Mouse (Mus musculus): ENCODE data around the gene Runx1. TPM values are rescaled to one million over a fixed set of nuclear protein-coding genes. Genes with fewer than 3 reads are reported as not detected.
A peak's percentile ranks its signal among the peaks of the same experiment; 100 is the strongest.

The Runx1 gene
- polyA plus RNA-seq, 1 experiment from 2014 or later: 0.94 TPM

GRCm38 (mm10) chr16:92645423-92646115, 180.4 kb downstream of the Runx1 start:
- Histone ChIP-seq H3K9me3 (ENCODE audit: control insufficient read depth, low read length) (peaks cover 2% of the 10 kb centered on the region; the same call in 1 of the 2 replicates), H3K27ac (ENCODE audit: low read depth, low read length) (no peak overlapping the region), H3K9ac (ENCODE audit: low read depth, low read length) (no peak overlapping the region), H3K4me2 (ENCODE audit: low read length) (no peak overlapping the region), H3K4me3 (ENCODE audit: low read length) (no peak overlapping the region), H3K36me3 (ENCODE audit: control insufficient read depth, insufficient read depth, low read length) (no peaks in the 10 kb centered on the region), H3K4me1 (ENCODE audit: control insufficient read depth, insufficient read depth, low read depth, low read length) (no peaks in the 10 kb centered on the region), H3K27me3 (replicated peaks; ENCODE audit: control insufficient read depth, insufficient read depth, low read length) (no peaks in the 10 kb centered on the region)
- 68% methylated on average over 22 of the region's 22 CpGs for WGBS
- no peak for ATAC-seq

GRCm38 (mm10) chr16:92644718-92645422, 181.1 kb downstream of the Runx1 start:
- no peaks in the 10 kb centered on the region for H3K36me3 ChIP-seq (ENCODE audit: control insufficient read depth, insufficient read depth, low read length)
- peaks cover 2% of the 10 kb centered on the region; the same call in 1 of the 2 replicates for H3K9me3 ChIP-seq (ENCODE audit: control insufficient read depth, low read length)
- no peak for ATAC-seq
- H3K4me1 ChIP-seq (ENCODE audit: control insufficient read depth, insufficient read depth, low read depth, low read length): no peaks in the 10 kb centered on the region
- no peak overlapping the region; the same call in 1 of the 2 replicates for H3K27ac ChIP-seq (ENCODE audit: low read depth, low read length)
- no peak overlapping the region for H3K4me2 ChIP-seq (ENCODE audit: low read length)
- H3K27me3 ChIP-seq (replicated peaks; ENCODE audit: control insufficient read depth, insufficient read depth, low read length): no peaks in the 10 kb centered on the region
- 71% methylated on average over 15 of the region's 15 CpGs for WGBS
- H3K9ac ChIP-seq (ENCODE audit: low read depth, low read length): no peak overlapping the region
- no peak overlapping the region for H3K4me3 ChIP-seq (ENCODE audit: low read length)

- Histone ChIP-seq H3K36me3 (ENCODE audit: control insufficient read depth, insufficient read depth, low read length) (no peaks in the 10 kb centered on the region), H3K27ac (ENCODE audit: low read depth, low read length) (no peak overlapping the region; the same call in 1 of the 2 replicates), H3K9me3 (ENCODE audit: control insufficient read depth, low read length) (peaks cover 2% of the 10 kb centered on the region; the same call in 1 of the 2 replicates), H3K4me1 (ENCODE audit: control insufficient read depth, insufficient read depth, low read depth, low read length) (no peaks in the 10 kb centered on the region), H3K4me2 (ENCODE audit: low read length) (no peak overlapping the region), H3K9ac (ENCODE audit: low read depth, low read length) (no peak overlapping the region), H3K4me3 (ENCODE audit: low read length) (no peak overlapping the region), H3K27me3 (replicated peaks; ENCODE audit: control insufficient read depth, insufficient read depth, low read length) (no peaks in the 10 kb centered on the region)
- 67% methylated on average over 10 of the region's 10 CpGs for WGBS
- ATAC-seq: no peak
Observed at GRCm38 (mm10) chr16:92644315-92644714, 181.6 kb downstream of the Runx1 start.

- no peak overlapping the region for H3K4me2 ChIP-seq (ENCODE audit: low read length)
- H3K4me3 ChIP-seq (ENCODE audit: low read length): no peak overlapping the region
- no peaks in the 10 kb centered on the region for H3K9me3 ChIP-seq (ENCODE audit: control insufficient read depth, low read length)
- H3K9ac ChIP-seq (ENCODE audit: low read depth, low read length): no peak overlapping the region
- ATAC-seq: no peak
- 93% methylated on average over 8 of the region's 8 CpGs for WGBS
- H3K36me3 ChIP-seq (ENCODE audit: control insufficient read depth, insufficient read depth, low read length): no peaks in the 10 kb centered on the region
- H3K4me1 ChIP-seq (ENCODE audit: control insufficient read depth, insufficient read depth, low read depth, low read length): no peaks in the 10 kb centered on the region
- H3K27ac ChIP-seq (ENCODE audit: low read depth, low read length): no peak overlapping the region
- no peaks in the 10 kb centered on the region for H3K27me3 ChIP-seq (replicated peaks; ENCODE audit: control insufficient read depth, insufficient read depth, low read length)
Observed at GRCm38 (mm10) chr16:92642283-92642682, 183.7 kb downstream of the Runx1 start.

- ATAC-seq: no peak
- 77% methylated on average over 6 of the region's 6 CpGs for WGBS
- no peaks in the 10 kb centered on the region for H3K36me3 ChIP-seq (ENCODE audit: control insufficient read depth, insufficient read depth, low read length)
Observed at GRCm38 (mm10) chr16:92641053-92641452, 184.9 kb downstream of the Runx1 start.

GRCm38 (mm10) chr16:92639093-92639492, 186.9 kb downstream of the Runx1 start:
- ATAC-seq: no peak
- no peak overlapping the region for H3K27ac ChIP-seq (ENCODE audit: low read depth, low read length)
- H3K9me3 ChIP-seq (ENCODE audit: control insufficient read depth, low read length): no peaks in the 10 kb centered on the region
- no peaks in the 10 kb centered on the region for H3K36me3 ChIP-seq (ENCODE audit: control insufficient read depth, insufficient read depth, low read length)
- no peaks in the 10 kb centered on the region for H3K4me1 ChIP-seq (ENCODE audit: control insufficient read depth, insufficient read depth, low read depth, low read length)
- H3K4me2 ChIP-seq (ENCODE audit: low read length): no peak overlapping the region
- WGBS: 79% methylated on average over 8 of the region's 8 CpGs
- H3K4me3 ChIP-seq (ENCODE audit: low read length): no peak overlapping the region
- H3K27me3 ChIP-seq (replicated peaks; ENCODE audit: control insufficient read depth, insufficient read depth, low read length): no peaks in the 10 kb centered on the region
- H3K9ac ChIP-seq (ENCODE audit: low read depth, low read length): no peak overlapping the region

More at GRCm38 (mm10) chr16:92641053-92641452, 184.9 kb downstream of the Runx1 start:
- no peaks in the 10 kb centered on the region for H3K9me3 ChIP-seq (ENCODE audit: control insufficient read depth, low read length)
- no peak overlapping the region for H3K4me2 ChIP-seq (ENCODE audit: low read length)
- H3K4me3 ChIP-seq (ENCODE audit: low read length): no peak overlapping the region
- H3K27me3 ChIP-seq (replicated peaks; ENCODE audit: control insufficient read depth, insufficient read depth, low read length): no peaks in the 10 kb centered on the region
- no peak overlapping the region for H3K27ac ChIP-seq (ENCODE audit: low read depth, low read length)
- no peaks in the 10 kb centered on the region for H3K4me1 ChIP-seq (ENCODE audit: control insufficient read depth, insufficient read depth, low read depth, low read length)
- H3K9ac ChIP-seq (ENCODE audit: low read depth, low read length): no peak overlapping the region

GRCm38 (mm10) chr16:92637033-92637432, 188.9 kb downstream of the Runx1 start:
- H3K4me1 ChIP-seq (ENCODE audit: control insufficient read depth, insufficient read depth, low read depth, low read length): no peaks in the 10 kb centered on the region
- no peak overlapping the region for H3K27ac ChIP-seq (ENCODE audit: low read depth, low read length)
- H3K9me3 ChIP-seq (ENCODE audit: control insufficient read depth, low read length): no peaks in the 10 kb centered on the region
- no peaks in the 10 kb centered on the region for H3K36me3 ChIP-seq (ENCODE audit: control insufficient read depth, insufficient read depth, low read length)
- no peak overlapping the region for H3K4me2 ChIP-seq (ENCODE audit: low read length)
- 75% methylated on average over 5 of the region's 5 CpGs for WGBS
- no peaks in the 10 kb centered on the region for H3K27me3 ChIP-seq (replicated peaks; ENCODE audit: control insufficient read depth, insufficient read depth, low read length)
- no peak overlapping the region for H3K4me3 ChIP-seq (ENCODE audit: low read length)
- ATAC-seq: no peak
- no peak overlapping the region for H3K9ac ChIP-seq (ENCODE audit: low read depth, low read length)

GRCm38 (mm10) chr16:92632115-92632763, 193.7 kb downstream of the Runx1 start:
- no peaks in the 10 kb centered on the region for H3K36me3 ChIP-seq (ENCODE audit: control insufficient read depth, insufficient read depth, low read length)
- H3K4me3 ChIP-seq (ENCODE audit: low read length): no peak overlapping the region
- no peak overlapping the region for H3K27ac ChIP-seq (ENCODE audit: low read depth, low read length)
- H3K9me3 ChIP-seq (ENCODE audit: control insufficient read depth, low read length): no peaks in the 10 kb centered on the region
- 21% methylated on average over 11 of the region's 11 CpGs for WGBS
- H3K9ac ChIP-seq (ENCODE audit: low read depth, low read length): no peak overlapping the region
- no peak overlapping the region for H3K4me2 ChIP-seq (ENCODE audit: low read length)
- peak; percentile 61 for ATAC-seq
- H3K4me1 ChIP-seq (ENCODE audit: control insufficient read depth, insufficient read depth, low read depth, low read length): no peaks in the 10 kb centered on the region
- no peaks in the 10 kb centered on the region for H3K27me3 ChIP-seq (replicated peaks; ENCODE audit: control insufficient read depth, insufficient read depth, low read length)

GRCm38 (mm10) chr16:92631637-92632036, 194.3 kb downstream of the Runx1 start:
- no peak for ATAC-seq
- WGBS: 25% methylated on average over 6 of the region's 6 CpGs
- Histone ChIP-seq H3K4me3 (ENCODE audit: low read length) (no peak overlapping the region), H3K27me3 (replicated peaks; ENCODE audit: control insufficient read depth, insufficient read depth, low read length) (no peaks in the 10 kb centered on the region), H3K4me2 (ENCODE audit: low read length) (no peak overlapping the region), H3K4me1 (ENCODE audit: control insufficient read depth, insufficient read depth, low read depth, low read length) (no peaks in the 10 kb centered on the region), H3K9me3 (ENCODE audit: control insufficient read depth, low read length) (no peaks in the 10 kb centered on the region), H3K9ac (ENCODE audit: low read depth, low read length) (no peak overlapping the region), H3K27ac (ENCODE audit: low read depth, low read length) (no peak overlapping the region), H3K36me3 (ENCODE audit: control insufficient read depth, insufficient read depth, low read length) (no peaks in the 10 kb centered on the region)

Data from hindbrain, embryonic 16.5 days (tissue).